Mouse (Mus musculus) ES-E14 (cell line): ENCODE measurements around the gene E130114P18Rik. TPM values are rescaled to one million over a fixed set of nuclear protein-coding genes. Genes with fewer than 3 reads are reported as not detected.

Experiments used
- DNase-seq: peaks from one replicate; pipeline ENCODE4 v3.0.0-alpha.2; 2013; ENCODE audit warnings: low read depth, low spot score
- H3K27ac ChIP-seq: 2 replicates; pipeline ENCODE4 v1.5.1; 2012; ENCODE audit warnings: low read depth, mild to moderate bottlenecking, low read length, moderate library complexity, mixed read lengths; ENCODE audit not compliant: poor library complexity, insufficient read depth, severe bottlenecking
- H3K36me3 ChIP-seq: 2 replicates; pipeline ENCODE4 v1.6.1; 2012; ENCODE audit warnings: mild to moderate bottlenecking, low read length, moderate library complexity, mixed read lengths; ENCODE audit not compliant: control insufficient read depth, poor library complexity, insufficient read depth, severe bottlenecking
- H3K4me1 ChIP-seq, 2 experiments: fragments of 150-350 bp in 1 of 2; sonication (generic) in 1 of 2; 2 replicates each; pipeline ENCODE4 v1.6.1; 2012; ENCODE audit warnings: low read length in 2 of 2, mild to moderate bottlenecking in 1 of 2, mixed read lengths in 1 of 2; ENCODE audit not compliant: control insufficient read depth in 2 of 2, insufficient read depth in 2 of 2, poor library complexity in 1 of 2
- H3K4me3 ChIP-seq, 2 experiments: fragments of 150-350 bp in 1 of 2; sonication (generic) in 1 of 2; 2 replicates each; pipeline ENCODE4 v1.5.1; 2012; ENCODE audit warnings: low read length in 2 of 2, low read depth in 1 of 2, mild to moderate bottlenecking in 1 of 2, mixed read lengths in 1 of 2; ENCODE audit not compliant: insufficient read depth in 1 of 2, poor library complexity in 1 of 2, severe bottlenecking in 1 of 2
- H3K9ac ChIP-seq: 2 replicates; pipeline ENCODE4 v1.6.1; 2012; ENCODE audit warnings: low read depth, mild to moderate bottlenecking, low read length, mixed read lengths; ENCODE audit not compliant: poor library complexity, insufficient read depth, severe bottlenecking
- H3K9me3 ChIP-seq: fragments of 150-350 bp; sonication (generic); 2 replicates; pipeline ENCODE4 v1.6.1; 2012; ENCODE audit warnings: low read depth, mild to moderate bottlenecking, low read length; ENCODE audit not compliant: control insufficient read depth, insufficient read depth
- CHD2 ChIP-seq: IDR thresholded peaks from 2 replicates; pipeline ENCODE4 v1.6.1; 2014; ENCODE audit warnings: mild to moderate bottlenecking, low read depth, low read length, inconsistent platforms
- HCFC1 ChIP-seq: IDR thresholded peaks from 2 replicates; pipeline ENCODE4 v1.6.1; 2012; ENCODE audit warnings: low read length, inconsistent platforms, borderline replicate concordance; ENCODE audit not compliant: insufficient read depth
- MAFK ChIP-seq: IDR thresholded peaks from 2 replicates; pipeline ENCODE4 v1.6.1; 2014; ENCODE audit warnings: mild to moderate bottlenecking, low read depth, low read length, inconsistent platforms; ENCODE audit not compliant: insufficient read depth
- ZC3H11A ChIP-seq: IDR thresholded peaks from 2 replicates; pipeline ENCODE4 v1.6.1; 2012; ENCODE audit warnings: low read depth, mild to moderate bottlenecking, inconsistent platforms, low read length, borderline replicate concordance
- ZNF384 ChIP-seq: IDR thresholded peaks from 2 replicates; pipeline ENCODE4 v1.6.1; 2012; ENCODE audit warnings: low read depth, low read length, inconsistent platforms
- in situ Hi-C, 2 experiments: fragments of 600-800 bp; cut with MboI; formaldehyde crosslinking; loops; one replicate each; pipeline ENCODE4 v1.15.1; 2025; ENCODE audit warnings: low sequenced_read_pairs in 2 of 2, inconsistent platforms in 1 of 2; ENCODE audit not compliant: unreplicated experiment in 2 of 2
- total RNA-seq: library from RNA; depleted of rRNA; stranded (reverse); fragments of 300-350 nt; gene quantifications from 2 replicates; pipeline ENCODE4 v1.2.3, GENCODE M21; 2012

The E130114P18Rik gene
- total RNA-seq, 1 experiment, result not detected

DNA sequence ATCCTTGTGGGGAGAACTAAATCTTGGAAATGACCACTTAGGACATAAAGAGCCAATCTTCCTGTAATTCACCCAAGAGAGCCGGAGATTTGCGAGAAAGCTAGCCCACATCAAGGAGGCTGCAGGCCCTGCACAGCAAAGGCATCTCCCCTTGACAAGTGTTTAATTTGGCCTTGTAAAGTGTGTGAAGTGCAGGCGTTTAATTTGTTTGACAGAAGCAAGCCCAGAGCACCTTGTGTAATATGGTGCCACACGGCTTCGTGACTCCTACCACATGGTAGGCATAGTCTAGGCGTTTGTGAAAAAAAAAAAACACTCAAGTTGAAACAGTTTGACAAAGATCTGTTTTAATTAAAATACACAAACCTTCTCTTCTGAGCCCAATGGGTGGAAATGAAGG is 47.9 kb downstream of the E130114P18Rik start:
- in situ Hi-C loops, result no loop called here
- Histone ChIP-seq H3K4me3 (no peak overlapping the region), H3K9ac (no peak overlapping the region), H3K36me3 (no peaks in the 10 kb centered on the region), H3K4me1 (no peaks in the 10 kb centered on the region), H3K27ac (no peak overlapping the region), H3K9me3 (no peaks in the 10 kb centered on the region)
- TF ChIP-seq ZNF384 (no peak), MAFK (no peak), HCFC1 (no peak), ZC3H11A (no peak), CHD2 (no peak)
- DNase-seq, result no peak

DNA sequence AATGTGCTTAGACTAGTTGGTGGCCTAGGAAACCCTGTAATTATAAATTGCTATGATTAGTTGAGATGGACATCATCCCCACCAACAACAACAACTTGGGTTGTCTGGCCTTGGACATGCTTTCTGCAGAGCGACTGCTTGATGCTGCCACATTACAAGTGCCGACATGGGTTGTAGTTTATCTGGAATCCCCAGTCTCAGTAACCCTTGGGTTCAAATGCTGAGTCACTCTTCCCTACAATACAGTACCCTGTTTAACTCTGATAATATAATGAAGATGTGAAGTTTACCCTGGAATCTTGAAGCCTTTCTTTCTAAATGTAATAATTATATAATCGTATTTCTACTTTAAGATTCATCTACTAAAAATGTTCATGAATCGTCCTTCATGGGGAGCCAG is 49.4 kb downstream of the E130114P18Rik start:
- H3K9me3 ChIP-seq, result no peaks in the 10 kb centered on the region
- in situ Hi-C loops, result no loop called here
- H3K36me3 ChIP-seq, result no peaks in the 10 kb centered on the region
- no peak for DNase-seq
- no peak overlapping the region for H3K27ac ChIP-seq
- no peak overlapping the region for H3K4me3 ChIP-seq
- no peak for TF ChIP-seq ZC3H11A
- TF ChIP-seq MAFK, result no peak
- no peak for TF ChIP-seq HCFC1
- TF ChIP-seq ZNF384, result no peak
- no peak for TF ChIP-seq CHD2
- no peak overlapping the region for H3K9ac ChIP-seq
- H3K4me1 ChIP-seq, result no peaks in the 10 kb centered on the region

DNA sequence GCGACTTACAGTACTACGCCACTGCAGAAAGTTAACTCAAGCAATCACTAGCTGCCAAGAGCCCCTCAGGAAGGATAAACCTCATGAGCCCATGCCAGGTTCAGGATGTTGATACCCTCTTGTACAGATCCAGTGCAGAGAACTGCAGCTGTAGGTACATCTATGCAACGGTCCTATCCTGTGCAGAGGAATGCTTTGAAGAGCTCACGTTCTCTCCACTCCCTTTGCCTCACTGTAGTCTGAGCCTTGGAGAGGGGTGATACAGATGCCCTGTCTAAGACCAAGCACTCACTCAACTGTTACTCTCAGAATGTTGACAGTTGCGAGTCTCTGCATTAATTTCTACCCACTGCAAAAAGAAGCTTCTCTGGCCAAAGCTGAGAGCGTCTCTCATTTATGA is 54.5 kb downstream of the E130114P18Rik start:
- in situ Hi-C loops, result no loop called here
- H3K27ac ChIP-seq, result no peak overlapping the region
- TF ChIP-seq ZNF384, result no peak
- H3K4me3 ChIP-seq, result no peak overlapping the region
- no peak overlapping the region for H3K9ac ChIP-seq
- H3K36me3 ChIP-seq, result no peaks in the 10 kb centered on the region
- H3K9me3 ChIP-seq, result no peaks in the 10 kb centered on the region
- no peaks in the 10 kb centered on the region for H3K4me1 ChIP-seq
- DNase-seq, result no peak

DNA sequence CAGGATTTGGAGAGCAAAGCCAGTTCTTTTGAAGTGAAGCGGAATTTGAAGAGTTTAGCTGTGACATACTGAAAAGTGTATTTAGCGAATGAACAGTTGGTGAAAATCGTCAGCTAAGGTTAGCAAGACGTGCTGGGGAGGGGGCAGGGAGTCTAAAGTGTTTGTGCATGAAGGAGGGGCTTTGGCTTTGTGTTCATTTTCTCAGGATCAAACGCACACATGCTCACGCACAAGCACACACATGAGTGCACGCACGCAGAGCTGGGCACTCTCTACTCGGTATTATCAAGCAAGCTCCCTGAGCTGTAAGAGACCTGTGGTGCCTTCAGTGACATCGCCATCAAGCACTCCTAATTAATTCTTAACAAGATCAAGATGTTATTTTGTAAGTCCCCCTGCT is 55.2 kb downstream of the E130114P18Rik start:
- TF ChIP-seq MAFK, result no peak
- TF ChIP-seq ZC3H11A, result no peak
- no peak for TF ChIP-seq CHD2
- TF ChIP-seq HCFC1, result no peak
- no peak for TF ChIP-seq ZNF384
- no peaks in the 10 kb centered on the region for H3K9me3 ChIP-seq
- H3K36me3 ChIP-seq, result no peaks in the 10 kb centered on the region
- no peak overlapping the region for H3K4me3 ChIP-seq
- DNase-seq, result no peak
- H3K9ac ChIP-seq, result no peak overlapping the region
- no peaks in the 10 kb centered on the region for H3K4me1 ChIP-seq
- no peak overlapping the region for H3K27ac ChIP-seq
- in situ Hi-C loops, result no loop called here

DNA sequence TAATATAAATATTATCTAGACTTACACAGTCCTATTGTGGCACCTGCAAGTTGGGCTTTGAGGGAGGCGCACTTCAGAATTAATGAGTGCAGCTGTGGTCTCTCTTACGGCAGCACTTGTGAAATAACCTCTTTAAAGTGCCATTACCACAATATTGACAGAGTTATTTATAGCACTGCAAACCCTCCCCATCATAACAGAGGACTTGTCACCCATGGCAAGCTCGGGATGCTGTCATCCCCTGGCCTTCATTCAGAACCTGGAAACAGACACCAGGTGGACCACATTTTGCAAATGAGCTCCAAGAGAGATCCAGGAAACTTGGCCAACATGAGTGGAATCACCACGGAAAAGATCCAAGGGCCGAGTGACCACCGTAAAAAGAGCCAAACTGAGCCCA is 63.3 kb downstream of the E130114P18Rik start:
- TF ChIP-seq ZC3H11A, result no peak
- no peak for TF ChIP-seq ZNF384
- no peak for TF ChIP-seq CHD2
- TF ChIP-seq HCFC1, result no peak
- TF ChIP-seq MAFK, result no peak
- no peak overlapping the region for H3K9ac ChIP-seq
- H3K27ac ChIP-seq, result no peak overlapping the region
- H3K9me3 ChIP-seq, result no peaks in the 10 kb centered on the region
- no peaks in the 10 kb centered on the region for H3K4me1 ChIP-seq
- H3K36me3 ChIP-seq, result no peaks in the 10 kb centered on the region
- no peak for DNase-seq
- no peak overlapping the region for H3K4me3 ChIP-seq
- in situ Hi-C loops, result no loop called here
